Mouse (Mus musculus) forebrain, embryonic 16.5 days (tissue): ENCODE results near the gene Olfr765. TPM values are rescaled to one million over a fixed set of nuclear protein-coding genes. Genes with fewer than 3 reads are reported as not detected.
"Not testable (repeated sequence)": the region's sequence is repeated elsewhere in the genome, so short reads cannot be mapped to it uniquely, and the experiment has no call there.

Source experiments
- ATAC-seq: fragments of 200-750 bp; cut with Nextera tagmentation; 2 replicates; pipeline ENCODE4 v1.8.0; 2017; ENCODE audit warnings: mild to moderate bottlenecking, moderate library complexity
- H3K27ac ChIP-seq: fragments of 300-500 bp; sonication (generic); 2 replicates; pipeline ENCODE4 v1.5.1; 2014; ENCODE audit warnings: low read length, control low read depth
- H3K27me3 ChIP-seq: fragments of 300-500 bp; sonication (generic); replicated peaks from 2 replicates; pipeline ENCODE4 v1.6.1; 2014; ENCODE audit warnings: low read length; ENCODE audit not compliant: control insufficient read depth, insufficient read depth
- H3K36me3 ChIP-seq: fragments of 300-500 bp; sonication (generic); 2 replicates; pipeline ENCODE4 v1.6.1; 2014; ENCODE audit not compliant: control insufficient read depth, insufficient read depth
- H3K4me1 ChIP-seq: fragments of 300-500 bp; sonication (generic); replicated peaks from 2 replicates; pipeline ENCODE4 v1.6.1; 2014; ENCODE audit warnings: low read length; ENCODE audit not compliant: control insufficient read depth, insufficient read depth
- H3K4me2 ChIP-seq: fragments of 300-500 bp; sonication (generic); 2 replicates; pipeline ENCODE4 v1.6.1; 2014; ENCODE audit warnings: mild to moderate bottlenecking, low read length, control low read depth
- H3K4me3 ChIP-seq: fragments of 300-500 bp; sonication (generic); replicated peaks from 2 replicates; pipeline ENCODE4 v1.5.1; 2014; ENCODE audit warnings: mild to moderate bottlenecking, low read length, control low read depth
- H3K9ac ChIP-seq: fragments of 300-500 bp; sonication (generic); replicated peaks from 2 replicates; pipeline ENCODE4 v1.6.1; 2014; ENCODE audit warnings: low read depth, low read length, control low read depth
- H3K9me3 ChIP-seq: fragments of 300-500 bp; sonication (generic); 2 replicates; pipeline ENCODE4 v1.6.1; 2016; ENCODE audit warnings: low read length; ENCODE audit not compliant: control insufficient read depth
- WGBS: fragments of 180-500 bp; shearing (Covaris S2); extraction: QIAGEN DNeasy Blood & Tissue Kit; methylation state at CpG from one replicate; pipeline ENCODE4 v1.1.7; 2014; 5-methylcytosine and 5-hydroxymethylcytosine counted together
- polyA plus RNA-seq: library from polyadenylated mRNA; unstranded; fragments of >200 nt; fragmentation: Nextera tagmentation; extraction: Ambion mirVana; gene quantifications from 2 replicates; pipeline ENCODE4 v1.2.1, GENCODE M21; 2015

Gene Olfr765
- not detected in 2 replicates for polyA plus RNA-seq

DNA sequence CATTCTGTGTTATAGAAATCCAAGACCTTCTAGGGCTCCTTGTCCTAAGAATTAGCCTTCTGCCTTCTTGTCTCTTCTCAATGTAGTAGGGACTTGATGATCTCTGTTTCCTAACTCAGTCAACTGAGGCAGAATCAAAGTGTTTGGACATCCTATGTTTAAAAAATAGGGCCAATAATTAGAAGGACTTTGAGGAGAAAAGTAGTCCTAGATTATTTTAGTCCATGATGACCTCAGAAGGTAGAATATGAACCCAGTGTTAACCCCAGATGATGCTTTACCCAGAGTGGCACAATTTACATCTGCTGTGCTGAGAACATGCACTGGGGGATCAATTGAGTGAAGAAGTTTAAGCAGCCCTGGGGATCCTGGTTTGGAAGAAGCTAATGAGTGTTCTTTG is at the start of gene Olfr765:
Gene Olfr765, minus strand, starts transcription at position 101 of the 400 bp plus-strand sequence.
- not testable (repeated sequence) for H3K27me3 ChIP-seq, H3K9me3 ChIP-seq, H3K4me3 ChIP-seq, H3K36me3 ChIP-seq, ATAC-seq, H3K27ac ChIP-seq, H3K4me2 ChIP-seq, H3K9ac ChIP-seq, H3K4me1 ChIP-seq

DNA sequence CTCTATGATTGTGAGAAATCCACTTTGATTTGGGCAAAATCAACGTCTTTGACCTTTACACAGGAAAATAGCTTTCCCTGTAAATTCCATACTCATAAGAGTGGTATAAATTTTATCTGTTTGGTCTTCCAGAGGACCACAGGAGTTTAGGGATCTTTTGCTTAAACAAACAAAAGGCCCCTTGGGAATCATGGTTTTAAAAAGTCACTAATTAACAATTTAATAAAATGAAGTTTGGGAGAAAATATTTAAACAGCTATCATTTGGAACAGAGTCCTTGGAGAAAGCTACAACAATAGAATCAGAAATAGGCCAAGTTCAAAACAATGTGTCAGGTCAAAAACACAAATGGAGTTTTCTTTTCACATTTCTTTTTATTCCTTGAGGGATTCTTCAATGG is 49.5 kb upstream of the Olfr765 start, which contains the start of gene Olfr768:
Gene Olfr768, minus strand, starts transcription at position 101 of the 400 bp plus-strand sequence.
- H3K4me1 ChIP-seq: no peaks in the 10 kb centered on the region
- H3K27ac ChIP-seq: no peak within 1 kb of the TSS
- no peak within 1 kb of the TSS for H3K9ac ChIP-seq
- H3K9me3 ChIP-seq: no peaks in the 10 kb centered on the region
- H3K36me3 ChIP-seq: no peaks in the 10 kb centered on the region
- H3K4me3 ChIP-seq: no peak within 1 kb of the TSS
- 82% methylated on average over 1 of the region's 1 CpGs for WGBS
- H3K4me2 ChIP-seq: no peak within 1 kb of the TSS
- H3K27me3 ChIP-seq: no peaks in the 10 kb centered on the region
- no peak for ATAC-seq

DNA sequence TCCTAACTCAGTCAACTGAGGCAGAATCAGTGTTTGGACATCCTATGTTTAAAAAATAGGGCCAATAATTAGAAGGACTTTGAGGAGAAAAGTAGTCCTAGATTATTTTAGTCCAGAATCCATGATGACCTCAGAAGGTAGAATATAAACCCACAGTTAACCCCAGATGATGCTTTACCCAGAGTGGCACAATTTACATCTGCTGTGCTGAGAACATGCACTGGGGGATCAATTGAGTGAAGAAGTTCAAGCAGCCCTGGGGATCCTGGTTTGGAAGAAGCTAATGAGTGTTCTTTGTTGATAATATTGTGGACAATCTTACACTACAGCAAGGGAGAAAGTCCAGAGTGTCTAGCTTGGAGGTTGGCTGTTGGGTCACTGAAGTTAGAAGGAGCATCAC is 33.0 kb upstream of the Olfr765 start, which contains the start of gene Olfr767:
Gene Olfr767, minus strand, starts transcription at position 101 of the 400 bp plus-strand sequence.
- not testable (repeated sequence) for H3K4me1 ChIP-seq, H3K9me3 ChIP-seq, H3K36me3 ChIP-seq, ATAC-seq, H3K4me2 ChIP-seq, H3K4me3 ChIP-seq, H3K27ac ChIP-seq, H3K9ac ChIP-seq, H3K27me3 ChIP-seq

DNA sequence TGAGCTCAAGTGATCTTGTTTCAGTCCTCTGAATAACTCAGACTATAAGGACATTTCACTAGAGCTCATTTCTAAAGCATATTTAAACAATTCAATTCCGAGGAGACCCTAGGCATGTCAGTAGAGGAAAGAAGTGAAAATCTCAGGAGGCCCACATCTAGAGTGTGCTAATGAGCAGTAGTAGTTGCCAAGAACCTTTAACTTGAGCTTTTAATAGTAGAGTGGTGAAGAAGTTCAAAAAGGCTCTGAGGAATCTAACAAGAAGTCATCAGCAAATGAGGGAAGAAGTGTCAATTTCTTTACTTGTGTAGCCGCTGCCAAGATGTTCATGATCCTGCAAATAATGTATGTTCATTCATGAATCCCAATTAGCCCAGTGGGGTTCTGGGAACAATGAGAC is 19.1 kb upstream of the Olfr765 start, which contains the start of gene Olfr766-ps1:
Gene Olfr766-ps1, minus strand, starts transcription at position 101 of the 400 bp plus-strand sequence.
- Histone ChIP-seq H3K9ac (no peak within 1 kb of the TSS), H3K4me2 (no peak within 1 kb of the TSS), H3K27me3 (no peaks in the 10 kb centered on the region), H3K36me3 (no peaks in the 10 kb centered on the region), H3K4me1 (no peaks in the 10 kb centered on the region), H3K9me3 (no peaks in the 10 kb centered on the region), H3K27ac (no peak within 1 kb of the TSS), H3K4me3 (no peak within 1 kb of the TSS)
- no peak for ATAC-seq
- 46% methylated on average over 2 of the region's 2 CpGs for WGBS

DNA sequence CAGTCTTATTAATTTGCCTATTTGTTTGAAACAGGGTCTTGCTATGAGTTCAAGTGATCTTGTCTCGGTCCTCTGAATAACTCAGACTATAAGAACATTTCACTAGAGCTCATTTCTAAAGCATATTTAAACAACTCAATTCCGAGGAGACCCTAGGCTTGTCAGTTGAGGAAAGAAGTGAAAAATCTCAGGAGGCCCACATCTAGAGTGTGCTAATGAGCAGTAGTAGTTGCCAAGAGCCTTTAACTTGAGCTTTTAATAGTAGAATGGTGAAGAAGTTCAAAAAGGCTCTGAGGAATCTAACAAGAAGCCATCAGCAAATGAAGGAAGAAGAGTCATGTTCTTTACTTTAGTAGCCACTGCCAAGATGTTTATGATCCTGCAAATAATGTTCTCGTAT is 10.0 kb downstream of the Olfr765 start, which contains the start of gene Olfr764-ps1:
Gene Olfr764-ps1, minus strand, starts transcription at position 101 of the 400 bp plus-strand sequence.
- Histone ChIP-seq H3K4me1 (no peaks in the 10 kb centered on the region), H3K27ac (no peak within 1 kb of the TSS), H3K9me3 (no peaks in the 10 kb centered on the region), H3K36me3 (no peaks in the 10 kb centered on the region), H3K4me3 (no peak within 1 kb of the TSS), H3K9ac (no peak within 1 kb of the TSS), H3K27me3 (no peaks in the 10 kb centered on the region), H3K4me2 (no peak within 1 kb of the TSS)
- WGBS: 80% methylated on average over 3 of the region's 3 CpGs
- no peak for ATAC-seq

DNA sequence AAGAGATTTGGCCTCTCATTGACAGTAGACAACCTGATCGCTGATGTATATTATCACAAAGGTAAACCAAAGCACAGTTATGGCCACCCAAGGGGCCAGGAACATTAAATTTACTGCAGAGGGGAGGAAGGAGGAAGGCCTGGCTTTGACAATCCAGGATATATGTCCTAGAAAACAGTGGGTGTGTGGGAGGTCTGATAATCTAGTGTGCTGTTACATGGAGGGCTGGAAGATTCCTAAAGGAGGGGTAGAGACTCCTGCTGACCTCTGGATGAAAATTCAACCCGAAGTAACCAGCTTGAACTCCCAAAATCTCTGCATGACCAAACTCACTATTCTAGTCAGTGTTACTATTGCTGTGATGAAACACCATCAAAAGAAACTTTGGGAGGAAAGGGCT is 21.5 kb downstream of the Olfr765 start:
- no peak overlapping the region for H3K4me3 ChIP-seq
- H3K36me3 ChIP-seq: no peaks in the 10 kb centered on the region
- H3K27me3 ChIP-seq: no peaks in the 10 kb centered on the region
- no peak overlapping the region for H3K4me2 ChIP-seq
- no peak for ATAC-seq
- 86% methylated on average over 2 of the region's 2 CpGs for WGBS
- H3K27ac ChIP-seq: no peak overlapping the region
- H3K4me1 ChIP-seq: no peaks in the 10 kb centered on the region
- no peaks in the 10 kb centered on the region for H3K9me3 ChIP-seq
- H3K9ac ChIP-seq: no peak overlapping the region

DNA sequence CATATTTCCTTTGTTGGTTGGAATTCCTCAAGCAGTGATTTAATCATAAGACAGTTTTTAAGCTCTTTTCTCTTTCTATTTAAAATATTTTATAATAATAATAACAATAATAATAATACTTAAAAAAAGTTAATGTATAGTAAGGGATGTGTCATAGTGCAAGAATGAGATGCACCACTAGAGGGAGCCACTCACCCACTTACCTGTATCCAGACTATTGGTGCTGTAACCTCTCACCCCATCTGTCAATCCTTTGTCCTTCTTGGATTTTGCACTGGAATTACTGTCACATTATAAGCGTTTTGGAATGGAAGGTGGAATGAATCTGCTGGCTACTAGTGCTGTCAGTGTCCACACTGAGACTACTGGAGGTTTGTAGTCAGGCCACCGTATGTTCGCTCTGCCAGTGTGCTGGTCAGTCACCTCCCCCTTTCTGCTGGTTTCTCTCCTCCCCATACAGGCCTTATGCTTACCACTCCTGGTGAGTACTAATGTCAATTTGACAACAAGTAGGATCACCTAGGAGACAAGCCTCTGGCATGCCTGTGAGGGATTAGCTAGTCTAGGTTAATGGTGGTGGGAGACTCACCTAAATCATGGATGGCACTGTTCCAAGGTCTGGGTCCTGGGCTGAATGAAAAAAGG is 23.7 kb downstream of the Olfr765 start:
- no peaks in the 10 kb centered on the region for H3K36me3 ChIP-seq
- no peaks in the 10 kb centered on the region for H3K4me1 ChIP-seq
- H3K27ac ChIP-seq: no peak overlapping the region
- no peak overlapping the region for H3K4me3 ChIP-seq
- WGBS: 63% methylated on average over 3 of the region's 3 CpGs
- no peaks in the 10 kb centered on the region for H3K27me3 ChIP-seq
- no peak overlapping the region for H3K4me2 ChIP-seq
- peak; percentile 45; the same call in 1 of the 2 replicates for ATAC-seq
- H3K9ac ChIP-seq: no peak overlapping the region
- no peaks in the 10 kb centered on the region for H3K9me3 ChIP-seq

DNA sequence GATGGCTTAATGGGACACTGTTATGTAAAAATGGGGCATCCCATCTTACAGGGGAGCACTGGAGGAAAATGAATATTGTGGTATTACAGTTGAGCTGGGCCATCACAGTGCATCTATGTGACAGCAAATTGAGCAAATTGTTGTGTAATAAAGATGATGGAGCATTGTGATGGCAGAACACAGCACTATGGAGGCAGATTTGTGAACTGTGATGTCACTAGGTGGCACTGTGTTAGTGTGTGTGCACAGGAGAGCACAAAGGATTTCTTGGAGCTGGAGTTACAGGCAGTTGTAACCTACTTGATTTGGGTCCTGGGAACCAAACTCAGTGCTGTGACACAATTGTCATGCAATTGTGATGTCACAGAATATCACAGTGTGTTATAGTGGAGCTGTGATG is 26.5 kb downstream of the Olfr765 start:
- Histone ChIP-seq H3K36me3 (no peaks in the 10 kb centered on the region), H3K9me3 (no peaks in the 10 kb centered on the region), H3K27ac (no peak overlapping the region), H3K27me3 (no peaks in the 10 kb centered on the region), H3K4me2 (no peak overlapping the region), H3K4me3 (no peak overlapping the region), H3K9ac (no peak overlapping the region), H3K4me1 (no peaks in the 10 kb centered on the region)
- no peak for ATAC-seq

DNA sequence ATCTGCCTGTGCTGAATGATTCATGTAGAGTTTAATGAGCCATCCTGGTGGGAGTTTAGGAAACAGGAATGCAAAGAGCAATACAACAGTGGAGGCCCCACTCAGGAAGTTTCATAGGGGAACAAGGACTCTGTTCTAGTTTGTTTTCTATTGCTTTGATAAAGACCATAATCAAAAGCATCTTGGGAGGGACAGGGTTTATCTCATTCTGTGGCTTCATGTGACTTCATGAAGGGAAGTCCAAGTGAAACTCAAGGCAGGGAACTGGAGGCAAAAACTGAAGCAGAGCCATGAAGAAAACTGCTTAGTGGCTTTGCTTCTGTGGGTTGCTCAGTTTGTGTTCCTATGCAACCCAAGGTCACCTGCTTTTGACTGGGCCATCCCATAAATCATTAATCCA is 35.3 kb downstream of the Olfr765 start:
- H3K27me3 ChIP-seq: no peaks in the 10 kb centered on the region
- no peak overlapping the region for H3K4me2 ChIP-seq
- H3K4me1 ChIP-seq: no peaks in the 10 kb centered on the region
- H3K27ac ChIP-seq: no peak overlapping the region
- no peaks in the 10 kb centered on the region for H3K9me3 ChIP-seq
- H3K4me3 ChIP-seq: no peak overlapping the region
- no peaks in the 10 kb centered on the region for H3K36me3 ChIP-seq
- no peak overlapping the region for H3K9ac ChIP-seq
- ATAC-seq: no peak

DNA sequence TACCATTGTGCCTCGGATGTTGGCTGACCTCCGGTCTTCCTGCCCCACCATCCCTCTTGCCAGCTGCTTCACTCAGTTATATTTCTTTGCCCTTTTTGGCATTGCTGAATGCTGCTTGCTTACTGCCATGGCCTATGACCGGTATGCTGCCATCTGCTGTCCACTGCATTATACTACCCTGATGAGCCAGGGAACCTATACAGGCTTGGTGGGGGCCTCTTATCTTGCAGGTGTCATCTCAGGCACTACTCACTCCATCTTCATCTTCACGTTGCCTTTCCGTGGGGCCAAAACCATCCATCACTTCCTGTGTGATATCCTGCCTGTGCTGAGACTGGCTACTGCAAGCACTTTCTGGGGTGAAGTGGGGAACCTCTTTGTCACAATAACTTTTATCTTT is 38.3 kb downstream of the Olfr765 start:
- H3K27ac ChIP-seq, H3K4me3 ChIP-seq, H3K27me3 ChIP-seq, H3K4me1 ChIP-seq, ATAC-seq, H3K9ac ChIP-seq, H3K36me3 ChIP-seq, H3K9me3 ChIP-seq, H3K4me2 ChIP-seq: not testable (repeated sequence)
- 73% methylated on average over 2 of the region's 5 CpGs for WGBS
